Mouse (Mus musculus): ENCODE results near the gene Kif1b. TPM values are rescaled to one million over a fixed set of nuclear protein-coding genes. Genes with fewer than 3 reads are reported as not detected.

Gene Kif1b
- polyA plus RNA-seq (2017; shearing (Covaris generic)), result 10 to 100 TPM; 20.1 to 28.2 TPM

GRCm38 (mm10) chr4:149307596-149308490 is at the start of gene Kif1b:
Gene Kif1b (minus strand): TSS chr4:149307693.

GRCm38 (mm10) chr4:149166215-149166946 is 141.1 kb downstream of the Kif1b start, which contains the start of gene Pgd:
Gene Pgd (minus strand): TSS chr4:149166771.

GRCm38 (mm10) chr4:149136982-149137770 is 170.3 kb downstream of the Kif1b start, which contains the start of gene Cenps:
Gene Cenps (minus strand): TSS chr4:149137629.

GRCm38 (mm10) chr4:149126663-149127062 is 180.8 kb downstream of the Kif1b start, which contains the start of gene Cort:
Gene Cort (minus strand): TSS chr4:149126763.

Other genes starting within 250 kb of the Kif1b start
- gene Pex14, start 207.8 kb downstream of the Kif1b start, polyA plus RNA-seq (2017; shearing (Covaris generic)), result 10 to 100 TPM; 24.2 to 29.7 TPM
- gene Dffa, start 203.5 kb downstream of the Kif1b start, polyA plus RNA-seq (2017; shearing (Covaris generic)), result 10 to 100 TPM; 33.3 to 34.9 TPM
- not detected for gene Cort, start 180.9 kb downstream of the Kif1b start, polyA plus RNA-seq (2017; shearing (Covaris generic))
- 1 to 10 TPM; 7.2 to 9.6 TPM for gene Cenps, start 170.1 kb downstream of the Kif1b start, polyA plus RNA-seq (2017; shearing (Covaris generic))
- 10 to 100 TPM; 69.3 to 78.5 TPM for gene Pgd, start 140.9 kb downstream of the Kif1b start, polyA plus RNA-seq (2017; shearing (Covaris generic))
- 10 to 100 TPM; 41.8 to 44.5 TPM for gene Ube4b, start 119.1 kb upstream of the Kif1b start, polyA plus RNA-seq (2017; shearing (Covaris generic))
- gene Rbp7, start 147.3 kb upstream of the Kif1b start, polyA plus RNA-seq (2017; shearing (Covaris generic)), result not detected
- under 1 TPM in 1 of 2 experiments, not detected in 1; 0.54 TPM for gene Tmem274, start 169.7 kb upstream of the Kif1b start, polyA plus RNA-seq (2017; shearing (Covaris generic))
- gene Nmnat1, start 177.5 kb upstream of the Kif1b start, polyA plus RNA-seq (2017; shearing (Covaris generic)), result 10 to 100 TPM in 1 of 2 experiments, 1 to 10 TPM in 1; 6.9 to 10.8 TPM
- gene Lzic, start 177.5 kb upstream of the Kif1b start, polyA plus RNA-seq (2017; shearing (Covaris generic)), result 10 to 100 TPM; 29.6 to 33.4 TPM
- gene Ctnnbip1, start 210.5 kb upstream of the Kif1b start, polyA plus RNA-seq (2017; shearing (Covaris generic)), result 1 to 10 TPM; 3.3 to 4.8 TPM